Mouse (Mus musculus): ENCODE data around the gene Ildr2.

The Ildr2 gene

GRCm38 (mm10) chr1:166284390-166284789, 30.5 kb downstream of the Ildr2 start:
- no peak for DNase-seq (ENCODE audit: low spot score)

- DNase-seq (ENCODE audit: low spot score), result no peak
Observed at GRCm38 (mm10) chr1:166286231-166286630, 32.3 kb downstream of the Ildr2 start.

GRCm38 (mm10) chr1:166290562-166290961, 36.6 kb downstream of the Ildr2 start:
- no peak for DNase-seq (ENCODE audit: low spot score)

- DNase-seq (ENCODE audit: low spot score), result no peak
Observed at GRCm38 (mm10) chr1:166293086-166293485, 39.1 kb downstream of the Ildr2 start.

- DNase-seq (ENCODE audit: low spot score), result no peak
Observed at GRCm38 (mm10) chr1:166295548-166295947, 41.6 kb downstream of the Ildr2 start.

GRCm38 (mm10) chr1:166296371-166296770, 42.4 kb downstream of the Ildr2 start:
- DNase-seq (ENCODE audit: low spot score), result no peak

GRCm38 (mm10) chr1:166296971-166297370, 43.0 kb downstream of the Ildr2 start:
- no peak for DNase-seq (ENCODE audit: low spot score)

- no peak for DNase-seq (ENCODE audit: low spot score)
Observed at GRCm38 (mm10) chr1:166297499-166298111, 43.7 kb downstream of the Ildr2 start.

GRCm38 (mm10) chr1:166298884-166299283, 44.9 kb downstream of the Ildr2 start:
- no peak for DNase-seq (ENCODE audit: low spot score)

GRCm38 (mm10) chr1:166299821-166300220, 45.9 kb downstream of the Ildr2 start:
- no peak for DNase-seq (ENCODE audit: low spot score)

- DNase-seq (ENCODE audit: low spot score), result no peak
Observed at GRCm38 (mm10) chr1:166300526-166300925, 46.6 kb downstream of the Ildr2 start.

GRCm38 (mm10) chr1:166304352-166305240, 50.7 kb downstream of the Ildr2 start:
- no peak for DNase-seq (ENCODE audit: low spot score)

- DNase-seq (ENCODE audit: low spot score), result no peak
Observed at GRCm38 (mm10) chr1:166308471-166308850, 54.5 kb downstream of the Ildr2 start.

GRCm38 (mm10) chr1:166308851-166309715, 55.1 kb downstream of the Ildr2 start:
- DNase-seq (ENCODE audit: low spot score), result peak; percentile 9

- no peak for DNase-seq (ENCODE audit: low spot score)
Observed at GRCm38 (mm10) chr1:166311151-166311550, 57.2 kb downstream of the Ildr2 start.

- DNase-seq (ENCODE audit: low spot score), result no peak
Observed at GRCm38 (mm10) chr1:166313637-166314036, 59.7 kb downstream of the Ildr2 start.

- DNase-seq (ENCODE audit: low spot score), result no peak
Observed at GRCm38 (mm10) chr1:166315706-166316105, 61.8 kb downstream of the Ildr2 start.

- peak; percentile 52 for DNase-seq (ENCODE audit: low spot score)
Observed at GRCm38 (mm10) chr1:166319132-166319698, 65.3 kb downstream of the Ildr2 start.

GRCm38 (mm10) chr1:166326421-166326820, 72.5 kb downstream of the Ildr2 start:
- DNase-seq (ENCODE audit: low spot score), result no peak

GRCm38 (mm10) chr1:166330752-166331151, 76.8 kb downstream of the Ildr2 start:
- no peak for DNase-seq (ENCODE audit: low spot score)

- DNase-seq (ENCODE audit: low spot score), result no peak
Observed at GRCm38 (mm10) chr1:166339110-166339509, 85.2 kb downstream of the Ildr2 start.

GRCm38 (mm10) chr1:166342060-166342459, 88.1 kb downstream of the Ildr2 start:
- no peak for DNase-seq (ENCODE audit: low spot score)
